Mouse (Mus musculus): Measurements from ENCODE around the gene Ndnf.

The Ndnf gene

GRCm38 (mm10) chr6:65760073-65760472, 88.7 kb downstream of the Ndnf start:
- TF ChIP-seq CTCF (conservative IDR thresholded peaks at IDR 0.05; ENCODE audit: low read length), result no peak
- TF ChIP-seq NANOG (IDR thresholded peaks at IDR 0.05; ENCODE audit: borderline replicate concordance, low read length), result no peak
- TF ChIP-seq POU5F1 (IDR thresholded peaks at IDR 0.05; ENCODE audit: borderline replicate concordance, low read length), result no peak
- H3K27me3 ChIP-seq (ENCODE audit: insufficient read depth, low read length), result no peaks in the 10 kb centered on the region; the same call in 1 of the 2 replicates
- no peak overlapping the region for H3K4me3 ChIP-seq (replicated peaks; ENCODE audit: low read length)
- H3K4me1 ChIP-seq (replicated peaks; ENCODE audit: low read depth, low read length), result peaks cover 25% of the 10 kb centered on the region
- no peaks in the 10 kb centered on the region for H3K36me3 ChIP-seq (ENCODE audit: insufficient read depth, low read length)
- H3K9me3 ChIP-seq (ENCODE audit: low read length), result no peaks in the 10 kb centered on the region
